Mouse (Mus musculus): ENCODE results near the gene Akap3. TPM values are rescaled to one million over a fixed set of nuclear protein-coding genes. Genes with fewer than 3 reads are reported as not detected.

Gene Akap3
- polyA plus RNA-seq, 1 experiment from 2014 or later: not detected

GRCm38 (mm10) chr6:126910727-126911126 is 57.8 kb downstream of the Akap3 start:
- Histone ChIP-seq H3K36me3 (no peaks in the 10 kb centered on the region), H3K4me3 (no peak overlapping the region), H3K27me3 (ENCODE audit: insufficient read depth, poor library complexity, severe bottlenecking) (no peaks in the 10 kb centered on the region), H3K27ac (no peak overlapping the region), H3K9me3 (no peaks in the 10 kb centered on the region), H3K4me1 (no peaks in the 10 kb centered on the region)
- DNase-seq (ENCODE audit: low spot score): no peak
- WGBS: 64% methylated on average over 4 of the region's 4 CpGs

DNA sequence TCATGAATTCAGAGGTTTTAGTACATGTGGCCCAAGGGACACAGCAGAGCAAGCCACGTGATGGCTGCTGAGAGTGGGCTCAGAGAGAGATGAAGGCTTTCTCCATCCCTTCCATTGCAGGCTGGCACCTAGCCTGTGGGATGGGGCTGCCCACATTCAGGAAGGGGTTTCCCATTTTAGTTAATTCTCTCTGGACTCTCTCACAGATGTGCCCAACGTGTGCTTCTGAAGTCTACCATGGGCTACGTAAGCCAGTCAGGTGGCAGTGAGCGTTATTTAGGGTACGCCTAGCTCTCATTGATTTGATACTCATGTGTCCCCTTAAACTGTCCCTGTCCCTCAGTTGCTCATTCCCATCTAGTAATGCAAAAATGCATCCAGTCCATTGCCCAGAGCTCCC is 62.0 kb downstream of the Akap3 start:
- Histone ChIP-seq H3K4me3 (no peak overlapping the region), H3K4me1 (no peaks in the 10 kb centered on the region), H3K27ac (no peak overlapping the region), H3K36me3 (no peaks in the 10 kb centered on the region), H3K9me3 (no peaks in the 10 kb centered on the region), H3K27me3 (ENCODE audit: insufficient read depth, poor library complexity, severe bottlenecking) (no peaks in the 10 kb centered on the region)
- DNase-seq (ENCODE audit: low spot score): peak; percentile 58
- WGBS: 76% methylated on average over 5 of the region's 5 CpGs

DNA sequence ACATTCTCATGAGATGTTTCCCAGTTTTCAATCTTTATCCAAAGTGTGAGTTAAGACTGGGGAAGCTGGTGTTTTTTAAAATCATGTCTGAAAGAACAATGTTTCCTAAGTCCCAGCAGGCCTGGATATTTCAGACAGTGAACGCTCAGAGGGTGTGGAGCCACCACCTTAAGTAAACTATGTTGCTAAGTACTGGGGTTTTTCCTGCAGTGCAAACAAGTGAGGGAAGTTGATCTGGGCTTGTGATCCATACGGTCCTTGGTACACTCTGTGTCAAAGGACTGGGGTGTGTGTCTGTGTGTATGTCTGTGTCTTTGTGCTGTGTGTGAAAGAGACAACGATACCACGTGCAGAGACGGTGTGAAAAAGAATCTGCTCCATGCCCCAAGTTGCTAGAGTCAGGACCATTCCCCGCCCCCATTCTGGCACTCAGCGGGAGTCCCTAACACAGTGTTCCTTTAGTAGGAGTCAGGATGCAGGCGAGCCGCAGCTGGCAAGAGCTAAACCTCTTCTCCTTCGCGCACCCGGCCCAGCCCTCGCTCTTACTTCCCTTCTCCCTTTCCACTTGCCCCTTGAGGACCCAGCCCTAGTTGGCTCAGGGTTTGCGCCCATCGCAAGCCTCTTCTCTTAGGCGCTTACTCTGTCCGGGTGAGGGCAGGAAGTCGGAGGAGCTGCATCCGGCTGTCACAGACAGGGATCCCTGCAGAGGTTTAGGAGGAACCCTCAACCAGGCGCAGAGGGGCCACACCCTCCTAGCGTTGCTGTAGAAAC is 68.4 kb downstream of the Akap3 start, which contains the start of gene Dyrk4:
Gene Dyrk4, minus strand, starts transcription at position 729 of the 771 bp plus-strand sequence.
- peak; percentile 73 for DNase-seq (ENCODE audit: low spot score)
- Histone ChIP-seq H3K4me3 (peak within 1 kb of the TSS; percentile 47), H3K36me3 (peaks cover 41% of the 10 kb centered on the region), H3K27ac (peak within 1 kb of the TSS; percentile 72), H3K27me3 (ENCODE audit: insufficient read depth, poor library complexity, severe bottlenecking) (no peaks in the 10 kb centered on the region), H3K9me3 (no peaks in the 10 kb centered on the region), H3K4me1 (peaks cover 5% of the 10 kb centered on the region; the same call in 1 of the 2 replicates)
- 9% methylated on average over 21 of the region's 21 CpGs for WGBS

Other genes with a start within 250 kb of the Akap3 start
- gene Kcna1, start 206.7 kb upstream of the Akap3 start, polyA plus RNA-seq (2016; fragmentation: Nextera tagmentation; extraction: Ambion mirVana): 0.25 and 0.38 TPM in 2 replicates
- 1.7 and 2.9 TPM in 2 replicates for gene Kcna6, start 112.4 kb upstream of the Akap3 start, polyA plus RNA-seq (2016; fragmentation: Nextera tagmentation; extraction: Ambion mirVana)
- gene Ndufa9, start 4.0 kb upstream of the Akap3 start, polyA plus RNA-seq (2016; fragmentation: Nextera tagmentation; extraction: Ambion mirVana): 265 and 328 TPM in 2 replicates
- gene Dyrk4, start 68.7 kb downstream of the Akap3 start, polyA plus RNA-seq (2016; fragmentation: Nextera tagmentation; extraction: Ambion mirVana): not detected in 2 replicates
- 42.4 and 53.0 TPM in 2 replicates for gene Rad51ap1, start 86.5 kb downstream of the Akap3 start, polyA plus RNA-seq (2016; fragmentation: Nextera tagmentation; extraction: Ambion mirVana)
- 12.7 and 12.9 TPM in 2 replicates for gene D6Wsu163e, start 86.9 kb downstream of the Akap3 start, polyA plus RNA-seq (2016; fragmentation: Nextera tagmentation; extraction: Ambion mirVana)
- gene Fgf6, start 162.5 kb downstream of the Akap3 start, polyA plus RNA-seq (2016; fragmentation: Nextera tagmentation; extraction: Ambion mirVana): 0.24 and 0.30 TPM in 2 replicates
- gene Fgf23, start 219.8 kb downstream of the Akap3 start, polyA plus RNA-seq (2016; fragmentation: Nextera tagmentation; extraction: Ambion mirVana): 0.11 and 0.46 TPM in 2 replicates